ENCODE assay signal across 9 mouse cellular contexts in the genomic region with DNA sequence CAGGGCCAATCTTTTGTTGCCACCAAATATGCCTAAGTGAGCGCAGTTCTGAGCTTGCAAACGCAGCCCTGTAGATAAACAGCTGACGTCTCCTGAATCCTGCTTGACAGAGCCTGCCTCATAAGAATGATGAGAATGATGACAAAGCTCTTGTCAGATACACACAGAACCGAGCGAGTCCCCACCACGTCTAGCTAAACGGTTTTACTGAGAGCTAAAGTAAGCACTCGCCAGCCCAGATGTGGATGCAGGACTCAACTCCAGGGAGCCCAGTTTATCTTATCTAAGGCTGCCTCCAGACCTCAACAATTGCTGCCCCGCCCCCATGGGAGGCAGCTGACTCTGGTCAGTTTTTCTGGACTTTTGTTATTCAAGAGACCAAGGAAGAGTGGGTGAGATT. TPM values are rescaled to one million over a fixed set of nuclear protein-coding genes. Genes with fewer than 3 reads are reported as not detected.
DNase-seq lines count a peak whose midpoint lies in the region; ATAC-seq lines count a peak whose summit lies in the region.
"Had no signal": no experiment of that assay in that cellular context is flagged by ENCODE, and none has a peak within 500 bp of the region (broad histone marks: within the 10 kb centered on the region; RNA-seq: fewer than 3 reads in every experiment).

No protein-coding gene starts in this region.

- no peak overlapping the region for H3K9ac ChIP-seq in heart, embryonic 12.5 days
- H3K9ac ChIP-seq in forebrain, embryonic 14.5 days (ENCODE audit: low read length), result no peak overlapping the region
- H3K9ac ChIP-seq in midbrain, embryonic 11.5 days (ENCODE audit: low read length), result no peak overlapping the region

- peak overlapping the region; percentile 66 for H3K4me3 ChIP-seq in heart, embryonic 12.5 days
- H3K4me3 ChIP-seq in forebrain, embryonic 14.5 days (ENCODE audit: low read depth, low read length), result no peak overlapping the region
- no peak overlapping the region for H3K4me3 ChIP-seq in midbrain, embryonic 11.5 days (ENCODE audit: low read depth, low read length)

- H3K27me3 ChIP-seq in heart, embryonic 12.5 days (replicated peaks), result no peaks in the 10 kb centered on the region
- peaks cover 14% of the 10 kb centered on the region; the same call in 1 of the 2 replicates for H3K27me3 ChIP-seq in forebrain, embryonic 14.5 days (replicated peaks; ENCODE audit: control insufficient read depth, insufficient read depth, low read length)
- H3K27me3 ChIP-seq in midbrain, embryonic 11.5 days (ENCODE audit: control insufficient read depth, insufficient read depth, low read length), result peaks cover 2% of the 10 kb centered on the region; the same call in 1 of the 2 replicates

- H3K27ac ChIP-seq in heart, embryonic 12.5 days (ENCODE audit: poor library complexity, severe bottlenecking), result peak overlapping the region; percentile 48; the same call in 1 of the 2 replicates
- H3K27ac ChIP-seq in forebrain, embryonic 14.5 days (ENCODE audit: low read depth, low read length), result no peak overlapping the region
- H3K27ac ChIP-seq in midbrain, embryonic 11.5 days (ENCODE audit: low read depth, low read length), result no peak overlapping the region
- H3K27ac ChIP-seq: macrophage had no signal

- ATAC-seq in heart, embryonic 12.5 days (ENCODE audit: insufficient number of reproducible peaks, low FRiP score), result peak; percentile 49
- no peak for ATAC-seq in forebrain, embryonic 14.5 days
- ATAC-seq in midbrain, embryonic 11.5 days (ENCODE audit: low FRiP score), result no peak

- H3K4me2 ChIP-seq in heart, embryonic 12.5 days, result peak overlapping the region; percentile 91
- peak overlapping the region; percentile 94; the same call in 1 of the 2 replicates for H3K4me2 ChIP-seq in forebrain, embryonic 14.5 days (ENCODE audit: low read length)
- H3K4me2 ChIP-seq in midbrain, embryonic 11.5 days, result peak overlapping the region; percentile 73; the same call in 1 of the 2 replicates

- H3K36me3 ChIP-seq in heart, embryonic 12.5 days, result no peaks in the 10 kb centered on the region
- H3K36me3 ChIP-seq in forebrain, embryonic 14.5 days (ENCODE audit: control insufficient read depth, insufficient read depth, low read length), result no peaks in the 10 kb centered on the region
- H3K36me3 ChIP-seq in midbrain, embryonic 11.5 days (ENCODE audit: control insufficient read depth, insufficient read depth, low read length), result no peaks in the 10 kb centered on the region

- peaks cover 27% of the 10 kb centered on the region for H3K4me1 ChIP-seq in heart, embryonic 12.5 days (replicated peaks)
- peaks cover 6% of the 10 kb centered on the region; the same call in 1 of the 2 replicates for H3K4me1 ChIP-seq in forebrain, embryonic 14.5 days (ENCODE audit: control insufficient read depth, insufficient read depth, low read length)
- peaks cover 9% of the 10 kb centered on the region; the same call in 1 of the 2 replicates for H3K4me1 ChIP-seq in midbrain, embryonic 11.5 days (ENCODE audit: control insufficient read depth, insufficient read depth, low read length)

- intact Hi-C loops in gastrocnemius, postnatal 14 days (cut with DNase I; ENCODE audit: low total_unique reads), result no loop called here
- intact Hi-C loops in left cerebral cortex, postnatal 4 days (cut with DNase I), result no loop called here

- DNase-seq in heart, adult 18-20 months, result no peak
- DNase-seq in MEL-GATA-1-ER (ENCODE audit: extremely low read depth, low read depth), result peak; percentile 67
- DNase-seq in forebrain, embryonic 14.5 days (ENCODE audit: low spot score), result peak; percentile 10
- no peak for DNase-seq in midbrain, embryonic 11.5 days (ENCODE audit: low spot score, missing footprints)
- no peak for DNase-seq in gastrocnemius, postnatal 14 days
- no peak for DNase-seq in cerebellum, postnatal 4 days (ENCODE audit: low spot score in 2 of 2)
- no peak for DNase-seq in left cerebral cortex, postnatal 4 days

- 3% methylated on average over 9 of the region's 9 CpGs for WGBS in heart, embryonic 12.5 days
- WGBS in forebrain, embryonic 14.5 days, result 15% methylated on average over 9 of the region's 9 CpGs
- 12% methylated on average over 9 of the region's 9 CpGs for whole genome bisulfite sequencing in midbrain, embryonic 11.5 days

- H3K9me3 ChIP-seq in heart, embryonic 12.5 days (replicated peaks), result no peaks in the 10 kb centered on the region
- no peaks in the 10 kb centered on the region for H3K9me3 ChIP-seq in forebrain, embryonic 14.5 days (replicated peaks; ENCODE audit: control insufficient read depth, low read length)
- no peaks in the 10 kb centered on the region for H3K9me3 ChIP-seq in midbrain, embryonic 11.5 days (ENCODE audit: control insufficient read depth, low read length)

RNA-seq across cellular contexts. Expression of a gene that starts 1.5 kb away (rescaled TPM):
- 2.7 and 2.8 TPM in 2 replicates for polyA plus RNA-seq in heart, embryonic 12.5 days (2016; fragmentation: Nextera tagmentation; extraction: Ambion mirVana)
- 10 to 100 TPM in 1 of 2 experiments, 1 to 10 TPM in 1; 8.2 to 10.9 TPM for total RNA-seq in heart, adult 18-20 months (2021)
- polyA plus RNA-seq in forebrain, embryonic 14.5 days (2014; fragmentation: Nextera tagmentation; extraction: Ambion mirVana), result 4.0 and 5.9 TPM in 2 replicates
- polyA plus RNA-seq in midbrain, embryonic 11.5 days (2014; fragmentation: Nextera tagmentation; extraction: Ambion mirVana), result 4.3 and 4.5 TPM in 2 replicates
- 1 to 10 TPM; 5.5 to 7.9 TPM for total RNA-seq in gastrocnemius, postnatal 14 days (2021)
- total RNA-seq in left cerebral cortex, postnatal 4 days (2021), result 1 to 10 TPM; 2.4 to 3.6 TPM

RNA-seq across cellular contexts. Expression of a gene that starts 32.9 kb away (rescaled TPM):
- 348 and 392 TPM in 2 replicates for polyA plus RNA-seq in heart, embryonic 12.5 days (2016; fragmentation: Nextera tagmentation; extraction: Ambion mirVana)
- 100 to 1,000 TPM; 171 to 202 TPM for total RNA-seq in heart, adult 18-20 months (2021)
- 513 and 580 TPM in 2 replicates for polyA plus RNA-seq in forebrain, embryonic 14.5 days (2014; fragmentation: Nextera tagmentation; extraction: Ambion mirVana)
- polyA plus RNA-seq in midbrain, embryonic 11.5 days (2014; fragmentation: Nextera tagmentation; extraction: Ambion mirVana), result 562 and 573 TPM in 2 replicates
- total RNA-seq in gastrocnemius, postnatal 14 days (2021), result 100 to 1,000 TPM; 140 to 145 TPM
- 100 to 1,000 TPM; 143 to 160 TPM for total RNA-seq in left cerebral cortex, postnatal 4 days (2021)

Comparison
In these comparisons a context has a peak if more than half of its experiments do, and no peak if none do; other contexts are left out.
1. DNase-seq: peak in MEL-GATA-1-ER (single experiment) and forebrain, embryonic 14.5 days (single experiment); none in heart, adult 18-20 months (0 of 2), midbrain, embryonic 11.5 days (single experiment), gastrocnemius, postnatal 14 days (single experiment), cerebellum, postnatal 4 days (0 of 2) and left cerebral cortex, postnatal 4 days (single experiment).
2. Peak in every context shown above with its lines, with median percentiles within 50 percentile points of each other: H3K4me2 ChIP-seq.